Comparison of ENCODE assay signal across 9 mouse cellular contexts in genomic region chr11:118360907-118361341, GRCm38 (mm10). TPM values are rescaled to one million over a fixed set of nuclear protein-coding genes. Genes with fewer than 3 reads are reported as not detected.
DNase-seq lines count a peak whose midpoint lies in the region; ATAC-seq lines count a peak whose summit lies in the region.
"Had no signal": no experiment of that assay in that cellular context is flagged by ENCODE, and none has a peak within 500 bp of the region (broad histone marks: within the 10 kb centered on the region; RNA-seq: fewer than 3 reads in every experiment).

No protein-coding gene starts in this region.

- 56% methylated on average over 10 of the region's 10 CpGs for WGBS in forebrain, embryonic 15.5 days

- DNase-seq in cerebellum, postnatal 14 days: peak; percentile 82 to 92
- no peak for DNase-seq in cerebellum, adult 9-10 months
- DNase-seq in right cerebral cortex, postnatal 10 days (ENCODE audit: low spot score in 2 of 2): peak; percentile 68 to 70
- DNase-seq in right cerebral cortex, postnatal 36 days (ENCODE audit: low spot score in 2 of 2): no peak
- peak; percentile 65 for DNase-seq in lung, postnatal 14 days
- no peak for DNase-seq in layer of hippocampus, postnatal 14 days (ENCODE audit: low spot score in 2 of 2)
- DNase-seq in adrenal gland, adult 8-10 months: no peak

- peak overlapping the region; percentile 78 for H3K27ac ChIP-seq in forebrain, embryonic 15.5 days (replicated peaks)

- no peaks in the 10 kb centered on the region for H3K27me3 ChIP-seq in forebrain, embryonic 15.5 days

- H3K4me2 ChIP-seq in forebrain, embryonic 15.5 days (replicated peaks): no peak overlapping the region

- no peak overlapping the region for H3K4me3 ChIP-seq in forebrain, embryonic 15.5 days
- H3K4me3 ChIP-seq: megakaryocyte, embryonic 14.5 days had no signal

- ATAC-seq in forebrain, embryonic 15.5 days (replicated peaks): peak; percentile 68; the same call in 1 of the 2 replicates

- no peak overlapping the region for H3K9ac ChIP-seq in forebrain, embryonic 15.5 days (replicated peaks)

- peaks cover 30% of the 10 kb centered on the region for H3K4me1 ChIP-seq in forebrain, embryonic 15.5 days

- no peaks in the 10 kb centered on the region for H3K36me3 ChIP-seq in forebrain, embryonic 15.5 days

- no peaks in the 10 kb centered on the region for H3K9me3 ChIP-seq in forebrain, embryonic 15.5 days
- H3K9me3 ChIP-seq: megakaryocyte, embryonic 14.5 days had no signal

RNA-seq across cellular contexts. Expression of gene Timp2, which starts 5.4 kb away (rescaled TPM):
- polyA plus RNA-seq in forebrain, embryonic 15.5 days (2015; fragmentation: Nextera tagmentation; extraction: Ambion mirVana): 69.4 and 75.2 TPM in 2 replicates
- 100 to 1,000 TPM; 266 to 270 TPM for total RNA-seq in layer of hippocampus, postnatal 14 days (2021)
- total RNA-seq in adrenal gland, adult 8-10 months (2022): 100 to 1,000 TPM in 3 of 4 experiments, 10 to 100 TPM in 1; 95.5 to 261 (median 186) TPM

RNA-seq across cellular contexts. Expression of gene Cep295nl, which starts 18.6 kb away (rescaled TPM):
- 0.09 TPM in 1 of 2 replicates, not detected in the other for polyA plus RNA-seq in forebrain, embryonic 15.5 days (2015; fragmentation: Nextera tagmentation; extraction: Ambion mirVana)
- total RNA-seq in layer of hippocampus, postnatal 14 days (2021): 1 to 10 TPM; 1.0 to 1.6 TPM
- 1 to 10 TPM in 2 of 4 experiments, under 1 TPM in 2; 0.41 to 2.9 (median 1.6) TPM for total RNA-seq in adrenal gland, adult 8-10 months (2022)

RNA-seq across cellular contexts. Expression of gene Lgals3bp, which starts 41.0 kb away (rescaled TPM):
- polyA plus RNA-seq in forebrain, embryonic 15.5 days (2015; fragmentation: Nextera tagmentation; extraction: Ambion mirVana): 2.6 TPM in 2 replicates
- 10 to 100 TPM; 11.1 to 14.4 TPM for total RNA-seq in layer of hippocampus, postnatal 14 days (2021)
- 100 to 1,000 TPM in 2 of 4 experiments, 10 to 100 TPM in 2; 88.8 to 112 (median 98.8) TPM for total RNA-seq in adrenal gland, adult 8-10 months (2022)

RNA-seq across cellular contexts. Expression of gene Cant1, which starts 58.0 kb away (rescaled TPM):
- polyA plus RNA-seq in forebrain, embryonic 15.5 days (2015; fragmentation: Nextera tagmentation; extraction: Ambion mirVana): 28.9 and 31.6 TPM in 2 replicates
- total RNA-seq in layer of hippocampus, postnatal 14 days (2021): 10 to 100 TPM; 37.0 to 40.6 TPM
- total RNA-seq in adrenal gland, adult 8-10 months (2022): 10 to 100 TPM; 36.8 to 39.6 (median 37.9) TPM

Comparison
In these comparisons a context has a peak if more than half of its experiments do, and no peak if none do; other contexts are left out.
1. DNase-seq: peak in cerebellum, postnatal 14 days (2 of 2), right cerebral cortex, postnatal 10 days (2 of 2) and lung, postnatal 14 days (single experiment); none in cerebellum, adult 9-10 months (single experiment), right cerebral cortex, postnatal 36 days (0 of 2), layer of hippocampus, postnatal 14 days (0 of 2) and adrenal gland, adult 8-10 months (single experiment).
2. RNA of gene Lgals3bp, which starts 41.0 kb away (total RNA-seq): 88.8 to 112 TPM in adrenal gland, adult 8-10 months; 11.1 to 14.4 TPM in layer of hippocampus, postnatal 14 days; every median in the first group is over 4 times any median in the second.